Mouse (Mus musculus): ENCODE results near the gene Rnf121. TPM values are rescaled to one million over a fixed set of nuclear protein-coding genes. Genes with fewer than 3 reads are reported as not detected.
A peak's percentile ranks its signal among the peaks of the same experiment; 100 is the strongest.
"Not testable (repeated sequence)": the region's sequence is repeated elsewhere in the genome, so short reads cannot be mapped to it uniquely, and the experiment has no call there.

The Rnf121 gene
- polyA plus RNA-seq, 1 experiment = 95.5 TPM

DNA sequence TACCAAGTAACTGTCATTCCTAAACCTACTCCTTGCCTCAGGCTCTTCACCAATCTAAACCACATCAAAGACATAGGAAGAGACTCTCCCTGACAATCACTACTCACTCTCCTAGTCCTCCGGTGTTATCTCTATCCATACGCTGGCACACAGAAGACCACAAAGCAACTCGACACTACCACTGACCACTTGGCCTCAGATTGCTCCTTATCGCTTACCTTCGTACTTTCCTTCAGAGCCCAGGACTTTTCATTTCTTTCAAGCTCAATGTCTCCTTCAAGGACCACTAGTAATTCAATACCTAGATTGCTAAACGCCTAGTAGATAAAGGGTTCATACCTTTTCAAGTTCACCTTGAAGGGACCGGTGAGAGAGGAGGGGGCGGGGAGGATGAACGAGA, 1.4 kb downstream of the Rnf121 start:
- TF ChIP-seq CTCF (IDR thresholded peaks at IDR 0.05; ENCODE audit: borderline replicate concordance, extremely low read depth, insufficient read depth, insufficient read length) (no peak), POLR2A (IDR thresholded peaks at IDR 0.05; ENCODE audit: borderline replicate concordance, extremely low read depth, insufficient read depth, insufficient read length, poor library complexity, severe bottlenecking) (no peak)
- DNase-seq (ENCODE audit: low read depth) = no peak

DNA sequence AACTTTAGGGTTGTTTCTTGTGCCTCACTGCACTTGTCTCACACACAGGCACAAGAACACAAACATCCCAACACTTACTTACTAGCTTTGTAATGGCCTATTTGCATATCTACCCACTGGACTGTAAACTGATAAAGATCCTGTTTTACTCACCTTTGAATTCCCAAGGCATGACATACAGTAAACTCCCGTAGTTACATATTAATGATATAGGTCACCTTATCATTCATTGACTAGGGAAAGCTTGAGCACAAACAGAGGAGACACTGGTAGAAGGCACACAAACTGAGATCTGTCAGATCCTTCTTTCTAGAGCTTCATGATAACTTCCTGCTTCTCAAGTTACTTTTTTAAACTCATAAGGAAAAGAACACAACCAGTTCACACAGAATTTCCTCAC, 3.1 kb downstream of the Rnf121 start:
- no peak for DNase-seq (ENCODE audit: low read depth)
- TF ChIP-seq POLR2A (IDR thresholded peaks at IDR 0.05; ENCODE audit: borderline replicate concordance, extremely low read depth, insufficient read depth, insufficient read length, poor library complexity, severe bottlenecking) (no peak), CTCF (IDR thresholded peaks at IDR 0.05; ENCODE audit: borderline replicate concordance, extremely low read depth, insufficient read depth, insufficient read length) (no peak)

DNA sequence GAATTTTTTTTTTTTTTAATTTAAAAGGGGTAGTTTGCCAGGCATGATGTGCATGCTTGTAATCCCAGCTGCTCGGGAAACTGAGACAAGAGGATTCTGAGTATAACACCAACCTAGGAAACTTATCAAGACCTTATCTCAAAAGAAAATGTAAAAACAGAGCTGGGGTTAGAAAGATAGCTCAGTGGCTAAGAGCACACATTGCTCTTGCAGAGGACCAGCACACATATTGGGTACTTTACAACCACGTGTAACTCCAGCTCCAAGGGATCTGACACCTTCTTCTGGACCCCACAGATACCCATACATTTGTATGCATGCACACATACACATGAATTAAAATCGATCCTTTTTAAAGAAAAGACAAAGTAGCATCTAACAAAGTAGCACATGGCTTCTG, 3.9 kb downstream of the Rnf121 start:
- DNase-seq (ENCODE audit: low read depth) = no peak
- TF ChIP-seq CTCF (IDR thresholded peaks at IDR 0.05; ENCODE audit: borderline replicate concordance, extremely low read depth, insufficient read depth, insufficient read length) (no peak), POLR2A (IDR thresholded peaks at IDR 0.05; ENCODE audit: borderline replicate concordance, extremely low read depth, insufficient read depth, insufficient read length, poor library complexity, severe bottlenecking) (no peak)

DNA sequence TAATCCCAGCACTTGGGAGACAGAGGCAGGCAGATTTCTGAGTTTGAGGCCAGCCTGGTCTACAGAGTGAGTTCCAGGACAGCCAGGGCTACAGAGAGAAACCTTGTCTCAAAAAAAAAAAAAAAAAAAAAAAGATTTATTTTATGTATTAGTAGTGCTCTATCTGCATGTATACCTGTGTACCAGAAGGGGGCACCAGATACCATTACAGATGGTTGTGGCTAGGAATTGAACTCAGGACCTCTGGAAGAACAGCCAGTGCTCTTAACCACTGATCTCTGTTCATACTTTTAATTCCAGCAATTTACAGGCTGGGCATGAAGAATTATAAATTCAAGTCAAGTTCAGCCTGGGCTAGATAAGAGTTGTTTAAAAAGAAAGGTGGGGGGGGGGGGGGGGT, 16.7 kb downstream of the Rnf121 start:
- not testable (repeated sequence) for DNase-seq (ENCODE audit: low read depth)

DNA sequence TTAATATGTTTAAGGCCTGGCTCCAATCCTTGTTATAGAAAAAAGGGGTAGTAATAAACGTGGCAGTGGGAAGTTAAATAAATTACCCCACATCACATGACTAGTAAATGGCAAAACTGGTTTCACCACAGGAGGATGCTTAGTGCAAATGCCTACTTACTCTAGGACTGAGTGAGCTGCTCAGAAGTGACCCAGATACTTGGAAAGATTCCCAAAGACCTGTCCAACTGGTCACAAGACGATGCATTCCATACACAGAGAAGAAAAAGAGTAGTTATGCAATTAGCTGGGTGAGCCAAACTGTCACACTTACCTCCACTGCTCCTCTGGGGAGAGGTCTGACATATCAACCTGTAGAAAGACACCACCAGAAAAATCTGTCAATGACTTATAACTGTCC, 23.0 kb downstream of the Rnf121 start:
- no peak for TF ChIP-seq CTCF (IDR thresholded peaks at IDR 0.05; ENCODE audit: borderline replicate concordance, extremely low read depth, insufficient read depth, insufficient read length)
- no peak for TF ChIP-seq POLR2A (IDR thresholded peaks at IDR 0.05; ENCODE audit: borderline replicate concordance, extremely low read depth, insufficient read depth, insufficient read length, poor library complexity, severe bottlenecking)
- no peak for DNase-seq (ENCODE audit: low read depth)

DNA sequence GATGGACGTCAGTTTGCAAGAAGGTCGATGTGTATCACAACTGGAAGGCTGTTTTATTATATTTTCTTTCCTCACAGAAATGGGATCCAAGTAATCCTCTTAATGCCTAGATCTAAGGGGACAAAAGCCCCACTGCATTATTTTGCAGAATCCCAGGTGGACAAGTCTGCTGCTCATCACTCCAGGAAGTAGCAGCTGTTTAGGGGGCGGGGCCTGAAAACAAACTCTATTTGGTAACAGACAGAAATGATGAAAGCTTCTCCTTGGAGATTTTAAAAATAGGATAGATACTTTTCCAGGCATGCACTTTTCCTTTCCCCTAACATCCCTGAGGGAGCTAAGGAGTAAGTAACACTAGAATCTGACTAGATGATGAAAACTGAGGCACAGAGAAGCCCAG, 28.0 kb downstream of the Rnf121 start:
- no peak for TF ChIP-seq POLR2A (IDR thresholded peaks at IDR 0.05; ENCODE audit: borderline replicate concordance, extremely low read depth, insufficient read depth, insufficient read length, poor library complexity, severe bottlenecking)

DNA sequence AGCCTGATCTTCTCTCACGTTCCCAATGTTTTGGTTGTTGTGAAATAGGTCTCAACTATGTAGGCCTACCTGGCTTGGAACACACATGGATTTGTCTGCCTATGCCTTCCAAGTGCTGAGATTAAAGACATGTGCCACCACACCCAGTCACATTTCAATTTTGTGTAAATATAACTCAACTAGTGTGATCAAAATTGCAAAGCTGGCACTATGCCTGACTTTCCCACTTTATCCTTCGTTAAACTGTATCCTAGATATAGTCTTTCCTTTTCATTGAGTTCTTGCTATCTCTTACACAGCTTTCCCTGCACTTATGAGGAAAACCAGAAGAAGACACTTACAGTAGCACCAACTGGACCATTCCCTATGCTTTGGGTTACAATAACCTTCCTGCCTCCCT, 29.7 kb downstream of the Rnf121 start:
- DNase-seq (ENCODE audit: low read depth) = no peak
- TF ChIP-seq POLR2A (IDR thresholded peaks at IDR 0.05; ENCODE audit: borderline replicate concordance, extremely low read depth, insufficient read depth, insufficient read length, poor library complexity, severe bottlenecking) = no peak

More for the DNA sequence above, 28.0 kb downstream of the Rnf121 start:
- DNase-seq (ENCODE audit: low read depth) = no peak

DNA sequence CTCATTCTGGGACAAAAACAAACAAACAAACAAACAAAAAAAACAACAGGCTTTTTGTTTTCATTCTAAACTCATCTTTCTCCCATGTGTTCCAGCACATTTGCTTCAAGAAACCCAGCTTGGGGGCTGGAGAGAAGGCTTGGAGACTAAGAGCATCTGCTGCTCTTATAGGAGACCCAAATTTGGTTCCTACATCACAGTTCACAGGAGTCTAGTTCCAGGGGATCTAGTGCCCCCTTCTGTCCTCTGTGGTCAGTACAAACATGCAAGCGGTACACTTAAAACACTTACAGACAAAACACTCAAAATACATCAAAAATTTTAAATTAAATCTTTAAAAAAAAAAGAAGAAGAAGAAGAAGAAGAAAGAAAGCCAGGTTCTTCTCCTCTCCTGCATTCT, 30.4 kb downstream of the Rnf121 start:
- no peak for DNase-seq (ENCODE audit: low read depth)
- TF ChIP-seq POLR2A (IDR thresholded peaks at IDR 0.05; ENCODE audit: borderline replicate concordance, extremely low read depth, insufficient read depth, insufficient read length, poor library complexity, severe bottlenecking) = no peak
- TF ChIP-seq CTCF (IDR thresholded peaks at IDR 0.05; ENCODE audit: borderline replicate concordance, extremely low read depth, insufficient read depth, insufficient read length) = peak; percentile 12; the same call in 1 of the 2 replicates

DNA sequence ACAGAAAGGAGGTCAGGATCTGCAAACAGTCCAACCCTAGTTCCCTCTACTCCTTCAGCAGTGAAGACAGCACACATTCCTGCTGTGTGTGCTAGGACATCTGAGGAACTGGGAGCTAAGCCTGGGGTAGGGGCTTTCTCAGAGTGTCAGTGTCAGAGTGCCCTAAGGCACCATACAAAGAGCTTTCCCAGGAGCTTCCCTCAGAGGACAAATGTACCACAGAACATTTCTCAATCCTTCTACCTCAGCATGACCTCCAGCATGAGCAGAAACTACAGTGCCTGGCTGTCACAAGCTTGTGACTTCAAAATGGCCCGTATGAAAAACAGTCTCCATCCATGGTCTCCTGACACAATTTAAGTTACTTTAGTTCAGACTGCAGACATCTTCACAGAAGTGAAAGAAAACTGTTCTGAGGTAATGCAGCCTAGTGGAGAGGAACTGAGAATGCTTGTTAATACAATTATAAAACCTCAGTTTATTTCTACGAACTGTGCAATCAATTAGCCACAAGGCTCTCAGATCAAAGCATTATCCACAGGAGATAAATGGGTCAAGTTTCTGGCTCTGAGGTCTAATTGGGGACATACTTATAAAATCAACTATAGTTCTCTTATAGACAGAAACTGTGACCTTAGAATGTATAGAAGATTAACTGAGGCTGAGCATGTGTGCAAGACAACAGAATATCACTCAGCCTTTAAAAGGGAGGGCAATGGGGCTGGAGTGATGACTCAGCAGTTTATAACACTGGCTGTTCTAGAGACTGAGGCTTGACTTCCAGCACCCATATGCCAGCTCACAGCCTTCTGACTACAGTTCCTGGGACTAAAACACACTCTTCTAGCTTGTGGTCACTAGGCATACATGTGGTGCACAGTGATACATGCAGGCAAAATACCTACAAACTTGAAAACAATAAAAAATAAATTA, 39.8 kb downstream of the Rnf121 start:
- TF ChIP-seq CTCF (IDR thresholded peaks at IDR 0.05; ENCODE audit: borderline replicate concordance, extremely low read depth, insufficient read depth, insufficient read length) (no peak), POLR2A (IDR thresholded peaks at IDR 0.05; ENCODE audit: borderline replicate concordance, extremely low read depth, insufficient read depth, insufficient read length, poor library complexity, severe bottlenecking) (no peak)

DNA sequence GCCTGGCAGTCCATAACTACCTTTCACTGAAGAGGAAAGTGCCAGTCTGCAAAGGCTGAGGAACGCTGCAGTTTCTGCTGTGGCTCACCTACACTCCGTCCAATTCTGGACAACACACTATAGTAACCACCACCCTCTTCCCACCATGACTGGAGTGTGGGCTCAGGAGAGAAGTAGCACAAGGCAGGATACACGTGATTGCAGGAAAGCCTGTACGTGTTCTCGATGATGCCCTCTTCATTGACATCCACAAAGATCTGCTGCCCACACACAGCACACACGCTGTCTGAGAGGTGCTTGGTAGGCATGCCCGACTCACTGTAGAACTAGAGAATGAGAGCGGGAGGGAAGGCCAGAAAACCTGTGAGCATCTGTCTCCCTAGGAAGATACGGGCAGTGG, 41.4 kb downstream of the Rnf121 start:
- no peak for DNase-seq (ENCODE audit: low read depth)
- TF ChIP-seq CTCF (IDR thresholded peaks at IDR 0.05; ENCODE audit: borderline replicate concordance, extremely low read depth, insufficient read depth, insufficient read length) = no peak
- no peak for TF ChIP-seq POLR2A (IDR thresholded peaks at IDR 0.05; ENCODE audit: borderline replicate concordance, extremely low read depth, insufficient read depth, insufficient read length, poor library complexity, severe bottlenecking)

More for the DNA sequence above, 39.8 kb downstream of the Rnf121 start:
- DNase-seq (ENCODE audit: low read depth) = no peak

DNA sequence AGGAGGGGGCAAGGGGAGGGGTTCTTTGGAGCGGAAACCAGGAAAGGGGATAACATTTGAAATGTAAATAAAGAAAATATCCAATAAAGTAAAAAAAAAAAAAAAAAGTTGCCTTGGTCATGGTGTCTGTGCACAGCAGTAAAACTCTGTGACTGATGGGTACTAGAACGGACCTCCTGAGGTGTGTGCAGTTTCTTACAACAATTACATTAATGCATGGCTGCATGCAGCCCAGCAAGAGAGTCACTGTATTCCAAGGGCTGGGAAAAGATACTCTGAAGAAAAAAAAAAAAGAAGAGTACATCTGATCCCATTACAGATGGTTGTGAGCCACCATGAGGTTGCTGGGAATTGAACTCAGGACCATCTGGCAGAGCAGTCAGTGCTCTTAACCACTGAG, 44.3 kb downstream of the Rnf121 start:
- DNase-seq (ENCODE audit: low read depth) = not testable (repeated sequence)

DNA sequence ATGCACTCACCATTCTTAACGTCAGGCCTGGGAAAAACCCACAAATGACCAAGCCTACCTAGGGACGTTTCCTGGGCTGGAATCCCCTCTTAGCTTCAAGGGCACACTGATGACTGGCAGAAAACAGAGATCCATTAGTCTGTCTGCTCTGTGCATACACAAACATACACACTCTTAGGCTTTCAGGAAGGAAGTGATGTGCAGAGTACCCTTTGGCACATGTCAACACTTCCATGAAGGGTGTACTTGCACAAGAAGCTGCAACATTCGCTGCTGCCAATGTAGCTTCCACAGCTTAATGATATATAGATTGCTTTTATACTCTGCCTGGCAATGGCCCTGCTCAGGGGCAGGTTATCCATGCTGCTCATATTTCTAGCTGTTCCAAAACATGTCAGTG, 45.9 kb downstream of the Rnf121 start:
- no peak for DNase-seq (ENCODE audit: low read depth)
- TF ChIP-seq POLR2A (IDR thresholded peaks at IDR 0.05; ENCODE audit: borderline replicate concordance, extremely low read depth, insufficient read depth, insufficient read length, poor library complexity, severe bottlenecking) (no peak), CTCF (IDR thresholded peaks at IDR 0.05; ENCODE audit: borderline replicate concordance, extremely low read depth, insufficient read depth, insufficient read length) (no peak)

DNA sequence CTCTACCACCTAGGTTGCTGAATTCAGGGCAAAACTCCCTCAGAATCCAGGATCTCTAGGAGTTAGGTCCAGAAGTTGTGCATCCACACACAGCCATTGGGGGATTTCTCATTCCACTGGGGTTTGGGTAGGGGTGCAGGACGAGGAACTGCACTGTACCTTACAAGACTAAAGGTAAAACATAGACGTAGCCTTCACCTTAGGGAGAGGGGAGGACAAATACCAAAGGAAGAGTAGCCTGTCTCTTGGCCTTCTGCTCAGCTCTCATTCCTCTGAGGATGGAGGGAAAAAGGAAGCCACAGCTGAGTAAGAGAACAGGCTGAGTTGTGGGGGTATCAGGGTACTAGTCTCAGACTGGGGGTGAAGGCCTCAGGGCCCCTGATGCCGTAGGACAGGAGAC, 46.7 kb downstream of the Rnf121 start, which contains the start of gene Il18bp:
Il18bp (minus strand) TSS at position 101 of the 400 bp plus-strand sequence.
- no peak for DNase-seq (ENCODE audit: low read depth)
- no peak for TF ChIP-seq POLR2A (IDR thresholded peaks at IDR 0.05; ENCODE audit: borderline replicate concordance, extremely low read depth, insufficient read depth, insufficient read length, poor library complexity, severe bottlenecking)
- no peak for TF ChIP-seq CTCF (IDR thresholded peaks at IDR 0.05; ENCODE audit: borderline replicate concordance, extremely low read depth, insufficient read depth, insufficient read length)
